Mouse (Mus musculus): ENCODE data around the gene Mmp11. TPM values are rescaled to one million over a fixed set of nuclear protein-coding genes. Genes with fewer than 3 reads are reported as not detected.

The Mmp11 gene
- polyA plus RNA-seq, 1 experiment: 9.3 TPM

DNA sequence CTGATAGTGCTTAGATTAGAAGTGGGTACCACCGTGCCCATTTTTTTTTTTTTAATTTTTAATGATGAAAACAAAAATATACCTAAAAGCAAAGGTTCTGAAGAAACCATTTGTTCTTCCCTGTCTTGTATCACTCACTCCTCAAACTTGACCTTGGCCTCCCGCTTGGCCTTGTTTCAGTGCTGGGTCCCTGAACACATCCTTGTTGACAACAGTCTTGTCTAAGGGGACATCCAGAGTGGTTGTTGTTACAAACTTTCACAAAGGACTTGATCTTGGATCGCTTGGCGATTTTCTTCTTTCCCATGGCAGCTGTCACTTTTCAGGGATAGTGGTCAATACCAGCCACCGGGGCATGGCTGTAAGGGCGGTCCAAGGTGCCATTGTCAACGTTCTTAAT lies 8.9 kb upstream of the Mmp11 start:
- Histone ChIP-seq H3K4me1 (replicated peaks; ENCODE audit: control insufficient read depth, insufficient read depth, low read length) (no peaks in the 10 kb centered on the region), H3K27me3 (ENCODE audit: control insufficient read depth, insufficient read depth, low read length) (no peaks in the 10 kb centered on the region), H3K27ac (ENCODE audit: control insufficient read depth, insufficient read depth, low read length) (no peak overlapping the region), H3K36me3 (ENCODE audit: control insufficient read depth, insufficient read depth, low read length) (no peaks in the 10 kb centered on the region), H3K4me3 (ENCODE audit: control insufficient read depth, insufficient read depth, low read length) (no peak overlapping the region)
- WGBS: 97% methylated on average over 7 of the region's 7 CpGs
- no peak for DNase-seq
- TF ChIP-seq CTCF (IDR thresholded peaks at IDR 0.05; ENCODE audit: borderline replicate concordance, control insufficient read depth, extremely low read depth, insufficient read depth, low read length, poor library complexity) (no peak), POLR2A (IDR thresholded peaks at IDR 0.05; ENCODE audit: control insufficient read depth, extremely low read depth, insufficient read depth, low read length, poor library complexity) (no peak)

DNA sequence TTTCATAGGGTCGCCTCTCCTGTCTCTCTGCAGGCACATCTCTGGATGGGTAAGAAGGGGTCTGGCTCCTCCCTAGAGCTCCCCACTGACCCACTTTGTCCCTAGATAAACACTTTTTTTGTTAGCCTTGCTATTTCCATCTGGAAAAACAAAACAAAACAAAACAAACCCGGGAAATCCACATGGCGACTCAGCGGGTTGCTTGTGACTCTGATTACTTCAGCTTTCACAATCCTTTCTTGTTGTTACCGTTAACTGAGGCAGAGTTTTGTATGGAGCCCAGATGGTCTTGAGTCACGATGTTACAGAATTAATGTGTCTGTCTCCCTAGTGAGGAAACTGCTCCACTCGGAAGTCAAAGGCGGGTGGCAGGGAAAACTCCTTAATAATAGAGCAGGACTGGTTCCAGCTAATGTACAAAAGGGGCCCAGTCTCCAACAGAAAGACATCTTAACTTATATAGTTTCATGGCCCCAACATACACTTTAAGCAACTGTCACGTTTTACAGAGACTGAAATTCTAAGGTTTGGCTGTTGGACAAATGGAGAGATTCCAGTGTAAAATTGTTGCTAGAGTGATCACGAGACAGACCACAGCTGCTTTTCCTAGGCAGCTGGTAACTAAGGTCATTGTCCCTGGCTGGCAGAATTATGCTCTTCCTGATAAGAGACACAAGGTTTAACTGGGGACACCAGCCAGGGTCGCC lies 7.9 kb upstream of the Mmp11 start:
- TF ChIP-seq CTCF (IDR thresholded peaks at IDR 0.05; ENCODE audit: borderline replicate concordance, control insufficient read depth, extremely low read depth, insufficient read depth, low read length, poor library complexity) (no peak), POLR2A (IDR thresholded peaks at IDR 0.05; ENCODE audit: control insufficient read depth, extremely low read depth, insufficient read depth, low read length, poor library complexity) (no peak)
- H3K4me1 ChIP-seq (replicated peaks; ENCODE audit: control insufficient read depth, insufficient read depth, low read length): no peaks in the 10 kb centered on the region
- 85% methylated on average over 11 of the region's 11 CpGs for WGBS
- no peak for DNase-seq
- H3K36me3 ChIP-seq (ENCODE audit: control insufficient read depth, insufficient read depth, low read length): no peaks in the 10 kb centered on the region
- no peak overlapping the region for H3K27ac ChIP-seq (ENCODE audit: control insufficient read depth, insufficient read depth, low read length)
- no peaks in the 10 kb centered on the region for H3K27me3 ChIP-seq (ENCODE audit: control insufficient read depth, insufficient read depth, low read length)
- no peak overlapping the region for H3K4me3 ChIP-seq (ENCODE audit: control insufficient read depth, insufficient read depth, low read length)

GRCm38 (mm10) chr10:75942736-75943477 lies 6.6 kb upstream of the Mmp11 start, which contains the start of gene Vpreb3:
TSS of gene Vpreb3 (plus strand) at chr10:75943057.
- Histone ChIP-seq H3K4me3 (ENCODE audit: control insufficient read depth, insufficient read depth, low read length) (no peak within 1 kb of the TSS), H3K27me3 (ENCODE audit: control insufficient read depth, insufficient read depth, low read length) (no peaks in the 10 kb centered on the region), H3K4me1 (replicated peaks; ENCODE audit: control insufficient read depth, insufficient read depth, low read length) (no peaks in the 10 kb centered on the region), H3K36me3 (ENCODE audit: control insufficient read depth, insufficient read depth, low read length) (no peaks in the 10 kb centered on the region), H3K27ac (ENCODE audit: control insufficient read depth, insufficient read depth, low read length) (no peak within 1 kb of the TSS)
- WGBS: 65% methylated on average over 15 of the region's 15 CpGs
- no peak for TF ChIP-seq CTCF (IDR thresholded peaks at IDR 0.05; ENCODE audit: borderline replicate concordance, control insufficient read depth, extremely low read depth, insufficient read depth, low read length, poor library complexity)
- no peak for TF ChIP-seq POLR2A (IDR thresholded peaks at IDR 0.05; ENCODE audit: control insufficient read depth, extremely low read depth, insufficient read depth, low read length, poor library complexity)
- no peak for DNase-seq

GRCm38 (mm10) chr10:75941042-75941824 lies 4.9 kb upstream of the Mmp11 start:
- H3K4me1 ChIP-seq (replicated peaks; ENCODE audit: control insufficient read depth, insufficient read depth, low read length): peaks cover 2% of the 10 kb centered on the region
- no peak for TF ChIP-seq POLR2A (IDR thresholded peaks at IDR 0.05; ENCODE audit: control insufficient read depth, extremely low read depth, insufficient read depth, low read length, poor library complexity)
- TF ChIP-seq CTCF (IDR thresholded peaks at IDR 0.05; ENCODE audit: borderline replicate concordance, control insufficient read depth, extremely low read depth, insufficient read depth, low read length, poor library complexity): no peak
- no peak overlapping the region for H3K4me3 ChIP-seq (ENCODE audit: control insufficient read depth, insufficient read depth, low read length)
- no peak for DNase-seq
- WGBS: 94% methylated on average over 9 of the region's 9 CpGs
- no peaks in the 10 kb centered on the region for H3K36me3 ChIP-seq (ENCODE audit: control insufficient read depth, insufficient read depth, low read length)
- no peaks in the 10 kb centered on the region for H3K27me3 ChIP-seq (ENCODE audit: control insufficient read depth, insufficient read depth, low read length)
- no peak overlapping the region for H3K27ac ChIP-seq (ENCODE audit: control insufficient read depth, insufficient read depth, low read length)

GRCm38 (mm10) chr10:75940520-75940919 lies 4.2 kb upstream of the Mmp11 start, which contains the start of gene Gm867:
TSS of gene Gm867 (minus strand) at chr10:75940672.
- H3K36me3 ChIP-seq (ENCODE audit: control insufficient read depth, insufficient read depth, low read length): no peaks in the 10 kb centered on the region
- peaks cover 5% of the 10 kb centered on the region for H3K4me1 ChIP-seq (replicated peaks; ENCODE audit: control insufficient read depth, insufficient read depth, low read length)
- no peak within 1 kb of the TSS for H3K27ac ChIP-seq (ENCODE audit: control insufficient read depth, insufficient read depth, low read length)
- no peak for TF ChIP-seq POLR2A (IDR thresholded peaks at IDR 0.05; ENCODE audit: control insufficient read depth, extremely low read depth, insufficient read depth, low read length, poor library complexity)
- TF ChIP-seq CTCF (IDR thresholded peaks at IDR 0.05; ENCODE audit: borderline replicate concordance, control insufficient read depth, extremely low read depth, insufficient read depth, low read length, poor library complexity): no peak
- H3K4me3 ChIP-seq (ENCODE audit: control insufficient read depth, insufficient read depth, low read length): no peak within 1 kb of the TSS
- no peak for DNase-seq
- no peaks in the 10 kb centered on the region for H3K27me3 ChIP-seq (ENCODE audit: control insufficient read depth, insufficient read depth, low read length)
- 93% methylated on average over 5 of the region's 5 CpGs for WGBS
